Mouse (Mus musculus): ENCODE results near the gene Iqgap1.

DNA sequence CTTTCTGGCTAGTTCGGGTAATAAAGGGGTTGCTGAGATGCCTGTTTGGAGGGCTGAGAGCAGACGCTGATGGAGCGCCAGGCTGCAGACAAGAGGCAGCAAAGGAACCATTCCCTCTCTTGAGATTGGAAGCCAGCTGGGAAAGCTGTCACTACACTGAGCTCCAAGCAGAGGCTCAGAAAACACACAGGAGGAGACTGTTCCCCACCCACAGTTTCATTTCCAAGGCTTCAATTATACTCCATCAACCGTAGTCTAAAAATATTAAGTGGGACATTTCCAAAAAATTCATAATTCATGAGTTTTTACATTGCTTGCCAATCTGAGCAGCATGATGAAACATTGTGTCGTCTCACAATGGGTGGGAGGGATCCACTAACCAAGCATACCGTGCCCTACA is 134.6 kb downstream of the Iqgap1 start:
- TF ChIP-seq POLR2A (IDR thresholded peaks at IDR 0.05; ENCODE audit: borderline replicate concordance, extremely low read depth, insufficient read depth, insufficient read length, poor library complexity, severe bottlenecking) (no peak), CTCF (IDR thresholded peaks at IDR 0.05; ENCODE audit: borderline replicate concordance, extremely low read depth, insufficient read depth, insufficient read length) (no peak)

All from brain, embryonic 14.5 days (tissue).